15 mouse cellular contexts compared by ENCODE assay signal in the genomic region with DNA sequence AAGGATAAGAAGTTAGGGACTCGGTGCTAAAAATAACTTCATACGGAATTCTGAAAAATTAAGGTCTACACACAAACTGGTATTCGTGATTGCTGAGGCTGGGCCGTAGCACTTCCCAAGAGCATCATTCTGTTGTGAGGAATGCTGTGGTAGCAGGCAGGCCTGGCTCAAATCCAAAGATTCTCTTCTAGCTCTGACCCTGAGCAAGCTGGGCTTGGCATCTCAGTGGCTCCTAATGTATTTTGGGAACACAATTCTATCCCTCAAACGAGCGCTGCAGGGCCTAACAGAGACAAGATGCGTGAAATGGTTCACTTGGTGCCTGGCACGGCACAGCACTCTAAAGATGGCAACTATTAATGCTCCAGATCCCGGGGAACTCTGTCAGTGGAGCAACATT.
DNase-seq lines count a peak whose midpoint lies in the region; ATAC-seq lines count a peak whose summit lies in the region.
"Had no signal": no experiment of that assay in that cellular context is flagged by ENCODE, and none has a peak within 500 bp of the region (broad histone marks: within the 10 kb centered on the region; RNA-seq: fewer than 3 reads in every experiment).

No protein-coding gene starts in this region.

- DNase-seq in hindbrain, embryonic 11.5 days (ENCODE audit: low spot score), result no peak
- DNase-seq in adrenal gland, postnatal 14 days, result peak; percentile 54
- DNase-seq in adrenal gland, postnatal 36 days, result peak; percentile 40 to 71
- DNase-seq in cerebellum, postnatal 14 days, result peak; percentile 71 to 83
- DNase-seq in spleen, postnatal 4 days (ENCODE audit: low spot score in 2 of 2), result no peak
- no peak for DNase-seq in right cerebral cortex, postnatal 36 days (ENCODE audit: low spot score in 2 of 2)
- DNase-seq: kidney, adult 9 months; thymus, adult 2 months had no signal

- 0 out of 2 replicates have a peak, but pooled peaks have one; percentile 54 for ATAC-seq in hindbrain, embryonic 16.5 days
- no peak for ATAC-seq in hindbrain, embryonic 11.5 days (ENCODE audit: low FRiP score)
- ATAC-seq: activated CD4-positive, CD25-positive, alpha-beta regulatory T cell, adult 4 months; forebrain, embryonic 15.5 days had no signal

- 51% methylated on average over 9 of the region's 9 CpGs for WGBS in hindbrain, embryonic 16.5 days
- WGBS in hindbrain, embryonic 11.5 days, result 95% methylated on average over 9 of the region's 9 CpGs

- H3K27me3 ChIP-seq in hindbrain, embryonic 16.5 days (replicated peaks; ENCODE audit: control insufficient read depth, insufficient read depth, low read length), result no peaks in the 10 kb centered on the region
- no peaks in the 10 kb centered on the region for H3K27me3 ChIP-seq in hindbrain, embryonic 11.5 days (ENCODE audit: control insufficient read depth, insufficient read depth, low read length)
- H3K27me3 ChIP-seq: forebrain, embryonic 15.5 days; hindbrain, embryonic 13.5 days had no signal

- H3K9ac ChIP-seq in hindbrain, embryonic 16.5 days (ENCODE audit: low read depth, low read length), result no peak overlapping the region
- no peak overlapping the region for H3K9ac ChIP-seq in hindbrain, embryonic 11.5 days (ENCODE audit: low read depth, low read length)
- H3K9ac ChIP-seq: forebrain, embryonic 15.5 days; hindbrain, embryonic 13.5 days had no signal

- H3K4me2 ChIP-seq in hindbrain, embryonic 16.5 days (ENCODE audit: low read length), result no peak overlapping the region
- H3K4me2 ChIP-seq in hindbrain, embryonic 11.5 days (replicated peaks; ENCODE audit: low read depth, low read length), result no peak overlapping the region
- H3K4me2 ChIP-seq: forebrain, embryonic 15.5 days; hindbrain, embryonic 13.5 days; liver, embryonic 11.5 days had no signal

- no peak overlapping the region for H3K4me3 ChIP-seq in hindbrain, embryonic 16.5 days (ENCODE audit: low read length)
- H3K4me3 ChIP-seq in hindbrain, embryonic 11.5 days (ENCODE audit: low read depth, low read length), result no peak overlapping the region
- H3K4me3 ChIP-seq: forebrain, embryonic 15.5 days; heart, embryonic 10.5 days; hindbrain, embryonic 13.5 days; megakaryocyte, embryonic 14.5 days had no signal

- H3K36me3 ChIP-seq in hindbrain, embryonic 16.5 days (ENCODE audit: control insufficient read depth, insufficient read depth, low read length), result no peaks in the 10 kb centered on the region
- no peaks in the 10 kb centered on the region for H3K36me3 ChIP-seq in hindbrain, embryonic 11.5 days (ENCODE audit: control insufficient read depth, insufficient read depth, low read length)
- H3K36me3 ChIP-seq: forebrain, embryonic 15.5 days; heart, embryonic 10.5 days; hindbrain, embryonic 13.5 days had no signal

- H3K4me1 ChIP-seq in hindbrain, embryonic 16.5 days (ENCODE audit: control insufficient read depth, insufficient read depth, low read depth, low read length), result no peaks in the 10 kb centered on the region
- H3K4me1 ChIP-seq in hindbrain, embryonic 11.5 days (replicated peaks; ENCODE audit: control insufficient read depth, insufficient read depth, low read length), result no peaks in the 10 kb centered on the region
- H3K4me1 ChIP-seq: forebrain, embryonic 15.5 days had no signal

- H3K27ac ChIP-seq in hindbrain, embryonic 16.5 days (ENCODE audit: low read depth, low read length), result no peak overlapping the region
- H3K27ac ChIP-seq in hindbrain, embryonic 11.5 days (ENCODE audit: low read depth, low read length), result no peak overlapping the region
- H3K27ac ChIP-seq: forebrain, embryonic 15.5 days; heart, embryonic 10.5 days; hindbrain, embryonic 13.5 days had no signal

- H3K9me3 ChIP-seq in hindbrain, embryonic 16.5 days (ENCODE audit: control insufficient read depth, low read length), result no peaks in the 10 kb centered on the region
- H3K9me3 ChIP-seq in hindbrain, embryonic 11.5 days (ENCODE audit: control insufficient read depth, low read length), result no peaks in the 10 kb centered on the region
- H3K9me3 ChIP-seq: forebrain, embryonic 15.5 days; heart, embryonic 10.5 days; hindbrain, embryonic 13.5 days; megakaryocyte, embryonic 14.5 days had no signal

Comparison
In these comparisons a context has a peak if more than half of its experiments do, and no peak if none do; other contexts are left out.
1. DNase-seq: peak in adrenal gland, postnatal 14 days (single experiment), adrenal gland, postnatal 36 days (2 of 2) and cerebellum, postnatal 14 days (2 of 2); none in hindbrain, embryonic 11.5 days (single experiment), spleen, postnatal 4 days (0 of 2) and right cerebral cortex, postnatal 36 days (0 of 2).